Mouse (Mus musculus): Measurements from ENCODE around the gene Dcxr.
"Not testable (repeated sequence)": the region's sequence is repeated elsewhere in the genome, so short reads cannot be mapped to it uniquely, and the experiment has no call there.

Gene Dcxr

DNA sequence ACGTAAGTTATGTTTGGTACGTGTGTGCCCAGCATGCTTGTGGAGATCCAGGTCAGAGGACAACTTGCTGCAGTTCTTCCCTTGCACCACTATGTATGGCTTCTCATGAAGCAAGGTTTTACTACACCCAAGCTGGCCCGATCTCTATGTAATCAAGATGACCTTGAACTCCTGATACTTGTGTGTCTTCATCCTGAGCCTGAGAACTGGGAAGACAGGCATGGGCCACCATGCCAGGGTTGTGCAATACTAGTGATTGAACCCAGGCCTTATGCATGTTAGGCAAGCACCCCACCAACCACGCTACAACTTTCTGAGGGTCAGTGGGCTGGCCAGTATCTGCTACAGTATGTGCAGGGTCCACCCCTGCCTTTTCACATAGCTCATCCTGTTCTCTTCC, 50.1 kb downstream of the Dcxr start:
- in situ Hi-C loops (cut with MboI, MseI) = no loop called here

GRCm38 (mm10) chr11:120675875-120676274, 51.2 kb downstream of the Dcxr start:
- in situ Hi-C loops (cut with MboI, MseI) = not testable (repeated sequence)

Measured in T-helper 17 cell (primary cell).